Mouse (Mus musculus) olfactory bulb, adult 2 months (tissue): ENCODE measurements around the gene Cspg5.

Experiments
- CTCF ChIP-seq: fragments of 200-500 bp; IDR thresholded peaks from 2 replicates; pipeline ENCODE4 v1.5.1; 2012; ENCODE audit warnings: low read depth, mild to moderate bottlenecking, low read length, moderate library complexity; ENCODE audit not compliant: insufficient read depth
- POLR2A ChIP-seq: fragments of 200-500 bp; IDR thresholded peaks from 2 replicates; pipeline ENCODE4 v1.6.1; 2012; ENCODE audit warnings: mild to moderate bottlenecking, low read depth, low read length, moderate library complexity; ENCODE audit not compliant: insufficient read depth

DNA sequence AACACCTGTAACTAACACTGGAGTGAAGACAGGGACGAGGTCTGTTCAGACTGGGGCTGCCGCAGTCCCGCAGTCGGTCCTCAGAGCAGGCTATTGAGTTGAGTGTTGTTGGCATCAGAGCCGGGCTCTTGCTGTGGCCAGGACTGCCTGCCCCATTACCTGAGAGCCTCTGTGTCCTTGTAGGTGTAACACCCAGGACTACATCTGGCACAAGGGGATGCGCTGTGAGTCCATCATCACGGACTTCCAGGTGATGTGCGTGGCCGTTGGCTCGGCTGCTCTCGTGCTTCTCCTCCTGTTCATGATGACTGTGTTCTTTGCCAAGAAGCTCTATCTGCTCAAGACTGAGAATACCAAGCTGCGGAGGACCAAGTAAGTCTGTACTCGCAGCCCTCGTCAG, 7.2 kb downstream of the Cspg5 start:
- TF ChIP-seq CTCF (no peak), POLR2A (no peak)
